Mouse (Mus musculus) retina, postnatal 1 day (tissue): ENCODE measurements at regions not wholly inside any gene's neighbourhood (a gene's known extent, or its start where the extent isn't known, plus 50 kb on each side); places are given as distances from the start of the nearest gene placed in this dataset.

Experiments
- DNase-seq: peaks from one replicate; pipeline ENCODE4 v3.0.0-alpha.2; 2012

DNA sequence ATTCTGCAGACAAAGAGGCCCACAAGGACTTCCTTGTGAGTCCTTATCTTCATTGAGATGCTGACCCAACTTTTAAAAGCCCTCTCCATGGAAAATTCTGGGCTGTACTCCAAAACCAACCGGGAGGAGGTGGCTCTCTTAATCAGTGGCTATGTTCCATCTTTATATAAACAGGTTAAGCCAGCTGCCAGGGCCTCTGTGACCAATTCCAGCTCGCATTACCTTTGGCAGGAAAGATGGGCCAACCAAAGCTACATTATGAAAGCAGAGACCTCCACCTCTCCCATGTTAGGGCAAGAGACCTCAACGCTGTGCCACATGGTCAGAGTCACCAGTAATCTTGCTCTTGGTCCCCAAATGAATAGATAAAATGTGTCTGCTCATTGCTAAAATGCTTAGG lies 192.0 kb upstream of the Cited2 start:
- no peak for DNase-seq

DNA sequence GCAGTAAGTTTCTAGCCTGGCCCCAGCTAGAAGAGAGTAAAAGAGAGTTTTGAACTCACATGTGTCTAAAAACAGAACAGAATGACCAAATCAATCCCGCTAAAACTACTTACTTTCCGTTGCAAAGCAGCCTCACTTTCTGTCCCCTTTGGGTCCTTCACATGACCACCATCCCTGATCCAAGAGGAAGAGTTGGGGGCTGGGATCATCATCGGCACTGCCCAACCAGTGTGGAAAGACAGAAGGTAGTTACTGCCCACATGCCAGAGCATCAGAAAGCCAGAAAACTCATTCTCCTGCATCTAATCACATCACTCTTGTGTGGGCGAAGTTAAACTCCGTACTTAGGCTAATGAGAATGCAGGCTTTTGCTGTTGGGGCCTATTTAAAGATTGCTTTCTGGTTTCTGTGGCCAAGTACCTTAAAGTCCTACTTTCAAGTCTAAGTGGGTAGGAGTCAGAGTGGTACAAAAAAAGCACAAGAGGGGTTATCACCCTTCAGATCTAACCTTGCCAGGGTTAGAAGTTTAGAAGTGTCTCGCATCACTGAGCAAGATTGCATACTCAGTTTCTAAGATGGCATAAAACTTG lies 184.0 kb upstream of the Cited2 start:
- DNase-seq = no peak

DNA sequence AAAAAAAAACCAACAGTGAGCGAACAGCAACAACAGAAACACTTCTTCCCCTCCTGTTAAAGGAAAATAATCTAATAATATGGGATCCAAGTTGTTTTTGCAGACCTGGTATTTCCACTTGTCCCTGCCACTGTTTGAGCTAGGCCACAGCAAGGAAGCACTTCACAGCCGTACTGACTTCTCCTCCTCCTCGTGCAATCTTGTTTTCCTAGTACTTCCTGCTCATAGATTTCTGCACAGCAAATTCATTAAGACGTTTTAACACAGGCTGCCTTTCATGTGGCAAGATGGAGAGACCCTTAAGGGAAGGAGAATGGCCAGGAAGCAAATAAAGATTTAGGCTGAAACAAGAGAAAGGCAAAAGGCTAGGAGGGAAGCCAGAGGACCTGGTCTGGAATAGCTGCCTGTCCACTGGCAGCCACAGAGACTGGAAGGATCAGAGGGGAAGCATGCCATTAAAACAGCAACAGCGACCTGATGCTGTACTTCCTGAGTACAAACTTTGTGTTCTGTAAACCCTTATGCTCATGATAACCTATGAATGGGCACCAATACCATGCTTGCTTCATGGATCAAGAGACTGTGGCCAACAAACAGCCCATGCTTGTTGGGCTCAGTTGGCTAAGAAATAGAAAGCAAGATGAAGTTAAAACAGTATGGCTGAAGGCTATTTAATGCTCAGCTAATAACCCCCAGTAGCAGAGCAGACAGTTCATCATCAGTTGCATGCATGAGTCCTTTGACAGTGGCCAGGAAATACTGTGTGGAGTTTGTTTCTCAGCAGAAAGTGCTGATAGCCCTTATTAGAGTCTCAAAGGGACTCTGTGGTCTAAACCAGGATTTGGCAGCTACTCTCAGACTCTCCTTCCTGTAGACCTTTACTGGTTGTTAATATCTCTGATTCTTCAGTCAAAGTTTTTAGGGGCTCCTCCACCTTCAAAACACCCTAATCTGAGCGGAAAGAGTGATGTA lies 182.3 kb upstream of the Cited2 start:
- no peak for DNase-seq

DNA sequence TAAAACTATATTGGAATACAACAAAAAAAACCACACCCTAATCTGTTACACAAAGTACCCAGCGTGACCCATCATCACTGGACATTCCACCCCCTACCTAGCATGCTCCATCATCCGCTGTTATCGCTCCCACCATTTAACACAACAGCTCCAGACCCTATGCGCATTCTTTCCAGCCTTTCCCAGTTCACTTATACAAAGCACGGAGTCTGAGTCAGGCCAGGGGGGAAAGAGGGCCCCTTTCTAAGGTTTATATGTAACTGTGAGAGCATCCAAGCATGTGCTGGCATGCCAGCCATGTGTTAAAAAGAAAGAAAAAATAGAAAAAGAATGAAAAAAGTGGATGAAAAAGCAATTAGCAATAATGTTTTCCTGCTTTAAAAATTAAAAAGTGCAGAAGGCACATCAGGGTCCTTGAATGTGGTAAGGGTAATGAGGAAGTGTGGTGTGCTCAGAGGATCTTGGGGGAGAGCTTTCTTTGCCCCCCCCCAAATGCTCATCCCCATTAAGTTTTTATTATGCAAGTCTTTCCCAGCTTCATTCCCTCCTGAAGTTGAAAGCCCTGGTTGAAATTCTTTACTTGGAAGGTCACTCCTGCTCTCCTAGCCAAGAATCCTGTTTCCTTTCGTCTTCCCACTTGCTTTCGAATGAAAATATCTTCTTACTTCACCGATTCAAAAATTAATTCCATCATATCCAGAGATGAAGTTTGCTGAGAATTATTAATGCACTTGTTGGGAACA lies 180.7 kb upstream of the Cited2 start:
- no peak for DNase-seq

DNA sequence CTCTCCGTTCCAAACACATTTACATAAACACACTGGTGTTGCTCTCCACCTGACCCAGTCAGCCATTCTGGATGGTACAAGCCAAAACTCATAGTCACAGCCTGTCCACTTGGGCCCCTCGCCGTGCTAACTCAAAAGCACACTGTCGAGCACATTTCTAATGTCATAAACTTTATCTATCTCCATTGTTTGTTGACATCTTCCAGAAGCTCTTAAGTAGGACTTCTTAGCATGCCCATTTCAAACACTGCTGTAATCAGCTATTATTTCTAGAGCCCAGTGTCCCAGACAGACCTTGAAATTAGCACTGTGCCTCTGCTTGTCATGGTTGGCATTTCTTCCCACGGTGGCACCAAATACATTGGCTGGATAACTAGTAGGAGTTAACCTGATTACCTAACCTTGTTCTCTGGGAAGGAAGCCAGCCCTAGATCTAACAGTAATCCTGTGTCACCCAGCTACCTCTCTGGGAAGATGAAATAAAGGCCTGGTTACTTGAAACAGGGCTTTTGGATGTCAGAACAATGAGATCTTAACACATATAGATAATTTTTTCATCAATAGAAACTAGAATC lies 180.1 kb upstream of the Cited2 start:
- no peak for DNase-seq

DNA sequence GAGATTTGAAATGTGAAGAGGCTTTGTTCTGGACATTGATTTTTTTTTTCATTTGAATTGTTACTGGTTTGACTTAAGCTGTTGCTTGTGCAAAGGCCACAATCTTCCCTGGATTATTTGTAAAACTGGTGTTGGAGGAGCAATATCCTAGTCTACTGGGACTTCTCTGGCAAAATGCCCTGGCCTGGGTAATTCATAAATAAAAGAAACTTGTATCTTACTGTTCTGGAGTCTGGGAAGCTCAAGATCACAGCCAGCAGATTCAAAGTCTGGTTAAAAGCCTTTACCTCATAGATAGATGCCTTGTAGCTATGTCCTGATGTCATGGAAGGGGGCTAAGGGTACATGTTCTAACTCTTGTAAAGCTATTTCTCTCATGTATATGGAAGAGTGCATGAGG lies 177.7 kb upstream of the Cited2 start:
- no peak for DNase-seq

DNA sequence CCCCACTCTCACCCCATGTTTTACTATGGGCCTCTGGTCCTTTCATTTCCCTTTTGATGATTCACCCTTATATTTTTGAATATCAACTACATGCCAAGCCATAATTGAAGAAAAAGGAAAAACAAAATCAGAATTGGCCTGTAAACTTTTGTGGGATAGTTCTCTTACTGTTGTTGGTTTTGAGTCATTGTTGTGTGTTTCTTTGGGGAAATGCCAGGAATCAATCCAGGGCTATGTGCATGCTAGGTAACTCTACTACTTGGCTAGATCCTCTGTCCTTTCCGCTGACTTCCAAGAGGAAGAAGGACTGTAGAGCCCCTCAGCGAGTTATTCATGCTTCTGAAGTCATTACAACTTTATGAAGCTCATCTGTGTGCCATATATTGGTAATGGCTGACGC lies 175.0 kb upstream of the Cited2 start:
- DNase-seq = no peak

DNA sequence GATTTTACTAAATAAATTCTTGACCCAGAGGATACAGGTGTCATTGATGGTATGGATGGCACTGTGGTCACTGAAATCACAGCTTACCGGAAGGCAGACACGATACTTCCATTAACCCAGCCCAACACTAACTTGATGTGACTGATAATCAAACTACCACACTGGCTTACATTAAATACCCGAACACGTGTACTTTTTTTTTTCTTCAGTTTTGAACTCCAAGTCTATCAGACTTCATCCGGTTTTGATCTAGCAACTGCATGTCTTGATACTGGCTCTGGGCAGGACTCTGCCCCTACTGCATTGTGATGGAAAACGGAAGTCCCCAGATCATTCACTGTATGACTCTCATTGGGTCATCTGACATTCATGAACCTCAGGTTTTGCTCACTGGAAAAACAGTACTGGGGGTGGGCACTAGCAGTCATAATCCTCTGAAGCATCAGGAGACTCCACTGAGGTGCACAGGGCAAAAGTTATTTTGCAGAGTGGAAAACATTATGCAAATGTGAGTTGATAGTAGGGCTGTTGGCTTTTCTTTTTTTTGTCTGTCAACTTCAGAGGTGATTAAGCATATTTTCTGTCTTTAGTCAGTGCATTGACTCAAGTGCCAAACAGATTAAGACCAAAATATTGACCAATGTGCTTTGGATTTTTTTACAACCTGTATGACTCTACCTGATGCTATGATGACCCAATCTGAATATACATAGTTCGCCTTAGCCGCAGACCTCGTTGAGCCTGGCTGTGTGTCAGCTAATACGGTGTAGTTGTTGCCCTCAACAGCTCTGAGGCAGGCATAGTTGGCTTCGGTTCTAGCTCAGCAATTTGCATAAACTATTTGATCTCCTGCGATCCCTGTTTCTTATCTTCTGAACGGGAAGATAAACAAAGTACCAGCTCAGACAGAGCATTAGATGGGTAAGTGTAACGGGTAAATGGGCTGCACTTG lies 174.1 kb upstream of the Cited2 start:
- DNase-seq = no peak

DNA sequence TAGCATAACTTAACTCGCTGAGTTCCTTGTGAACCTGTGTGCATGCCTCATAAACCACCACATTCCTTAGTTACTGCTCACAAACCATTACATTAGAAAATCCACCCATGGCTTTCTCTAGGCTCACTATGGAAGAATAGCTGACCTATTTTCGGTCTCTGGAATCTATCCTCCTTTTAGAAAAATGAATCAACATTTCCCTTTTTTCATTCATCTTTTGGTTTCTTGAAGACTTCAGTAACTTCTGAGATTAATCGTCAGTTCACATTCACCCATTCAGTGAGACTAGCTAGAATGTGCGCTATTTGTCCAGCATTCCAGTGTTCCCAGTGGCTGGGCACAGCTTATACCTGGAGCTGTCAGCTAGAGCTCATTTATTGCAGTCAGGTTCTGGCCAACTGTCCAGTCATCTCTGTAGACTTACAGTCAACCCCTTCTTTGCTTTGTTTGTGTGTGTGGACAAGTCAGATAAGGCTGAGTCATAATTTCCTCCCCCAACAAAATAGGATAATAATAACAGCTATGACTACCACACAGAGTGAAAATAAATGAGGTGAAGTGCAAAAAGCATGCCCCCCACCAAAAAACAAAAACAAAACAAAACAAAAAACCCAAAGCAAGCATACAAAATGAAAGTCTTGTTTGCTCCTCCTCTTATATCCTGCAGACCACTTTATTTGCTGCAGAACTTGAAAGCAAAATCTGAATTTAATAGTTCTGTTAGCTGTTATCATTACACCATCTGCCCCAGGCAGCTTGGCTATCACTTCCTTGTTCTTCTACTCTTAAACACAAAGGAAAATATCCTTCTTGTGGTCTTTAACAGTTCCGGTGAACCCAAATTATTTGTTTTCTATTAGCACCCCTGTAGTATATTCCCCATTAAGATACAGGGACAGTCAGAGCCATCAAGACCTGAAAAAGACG lies 173.0 kb upstream of the Cited2 start:
- DNase-seq = no peak

DNA sequence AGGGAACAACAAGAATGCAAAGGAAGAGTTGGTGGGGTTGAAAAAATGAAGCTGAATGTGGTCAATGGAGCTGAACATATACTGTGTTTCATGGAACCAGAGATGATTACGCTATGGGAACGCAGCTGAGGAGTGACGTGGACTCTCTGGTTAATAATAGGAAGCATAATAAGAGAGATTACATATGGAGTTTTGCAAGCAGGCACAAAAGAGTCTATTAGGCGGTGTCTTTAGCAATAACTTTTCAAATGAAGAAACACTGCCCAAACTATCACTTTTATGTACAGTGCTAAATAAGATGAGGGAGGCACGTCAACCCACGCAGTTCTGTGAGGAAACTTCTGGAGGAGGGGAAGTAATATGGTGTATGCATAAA lies 172.4 kb upstream of the Cited2 start:
- DNase-seq = no peak

DNA sequence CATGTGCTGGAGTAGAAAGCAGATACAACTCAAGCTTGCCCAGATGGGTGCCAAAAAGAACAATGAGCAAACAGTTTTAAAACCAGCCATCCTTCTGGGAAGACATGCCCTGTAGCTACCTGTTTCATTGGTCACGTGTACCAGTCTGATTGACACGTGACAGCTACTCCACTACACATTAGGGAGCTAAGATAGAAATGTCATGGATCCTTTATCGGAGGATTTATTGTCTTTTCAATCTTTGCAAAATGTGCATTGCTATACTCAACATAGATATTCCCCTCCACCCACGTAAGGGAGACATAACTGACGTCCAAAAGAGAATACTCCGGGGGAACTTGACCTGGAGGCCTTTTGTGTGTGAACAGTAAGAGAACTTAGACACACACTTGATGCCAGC lies 171.1 kb upstream of the Cited2 start:
- DNase-seq = no peak

DNA sequence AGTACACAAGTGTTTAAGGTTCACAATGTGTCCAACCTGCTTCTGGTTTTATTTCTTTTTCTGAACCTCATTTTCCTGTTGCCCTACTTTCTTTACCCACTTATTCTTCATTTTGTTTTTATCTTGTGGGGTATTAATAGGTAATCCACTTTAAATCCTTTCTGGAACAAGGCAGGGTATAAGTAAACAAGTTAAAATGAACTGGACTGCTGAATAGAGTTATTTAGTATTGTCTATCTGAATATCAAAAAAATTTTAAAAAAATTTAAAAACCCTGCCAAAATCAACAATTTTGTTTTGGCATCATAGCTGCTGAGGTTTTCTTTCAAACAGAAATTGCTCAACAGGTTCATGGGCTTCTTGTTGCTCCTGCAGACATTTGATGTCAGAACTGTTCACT lies 170.7 kb upstream of the Cited2 start:
- no peak for DNase-seq

DNA sequence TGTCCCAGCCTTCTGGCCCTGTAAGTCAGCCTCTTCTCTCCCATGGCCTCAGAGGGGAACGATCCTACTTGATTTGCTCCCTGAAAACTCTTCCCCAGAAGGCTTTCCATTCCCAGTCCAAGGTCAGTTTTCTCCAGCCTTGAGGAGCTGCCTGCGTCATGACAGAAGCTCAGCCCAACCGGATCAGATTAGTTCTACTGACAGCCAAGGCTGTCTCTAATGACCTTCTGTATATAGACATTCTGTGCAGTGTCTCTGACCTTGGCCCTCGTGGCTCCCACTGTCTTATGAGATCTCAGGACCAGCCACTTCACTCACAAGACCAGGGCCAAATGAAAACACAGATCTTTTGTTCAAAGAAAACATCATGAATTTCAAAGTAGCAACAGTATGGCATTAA lies 166.6 kb upstream of the Cited2 start:
- no peak for DNase-seq

DNA sequence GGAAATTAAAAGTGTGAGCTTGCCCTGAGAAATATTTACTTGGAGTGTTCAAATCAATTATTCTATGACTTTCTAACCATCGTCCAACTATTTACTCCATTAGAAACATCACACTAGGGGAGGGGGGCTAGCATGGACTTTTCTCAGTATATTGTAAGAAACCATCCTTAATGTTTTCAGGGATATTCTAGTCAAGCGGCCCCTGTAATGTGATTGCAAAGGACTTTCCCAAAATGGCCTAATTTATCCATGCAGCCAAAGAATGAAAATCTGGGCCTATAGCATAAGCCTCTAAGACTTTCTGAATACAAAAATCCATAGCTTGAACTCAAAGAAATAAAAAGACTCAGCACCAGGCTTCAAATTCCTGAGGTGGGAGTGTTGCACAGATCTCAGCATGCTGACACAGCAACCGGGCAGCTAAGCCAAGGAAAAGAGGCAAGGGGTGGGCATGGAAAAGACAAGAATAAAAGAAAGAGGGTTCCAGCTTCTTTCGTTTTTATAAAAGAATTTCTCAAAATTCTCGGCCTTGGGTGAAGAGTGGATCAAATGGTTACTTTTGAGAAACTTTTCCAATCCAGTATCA lies 163.6 kb upstream of the Cited2 start:
- DNase-seq = no peak

DNA sequence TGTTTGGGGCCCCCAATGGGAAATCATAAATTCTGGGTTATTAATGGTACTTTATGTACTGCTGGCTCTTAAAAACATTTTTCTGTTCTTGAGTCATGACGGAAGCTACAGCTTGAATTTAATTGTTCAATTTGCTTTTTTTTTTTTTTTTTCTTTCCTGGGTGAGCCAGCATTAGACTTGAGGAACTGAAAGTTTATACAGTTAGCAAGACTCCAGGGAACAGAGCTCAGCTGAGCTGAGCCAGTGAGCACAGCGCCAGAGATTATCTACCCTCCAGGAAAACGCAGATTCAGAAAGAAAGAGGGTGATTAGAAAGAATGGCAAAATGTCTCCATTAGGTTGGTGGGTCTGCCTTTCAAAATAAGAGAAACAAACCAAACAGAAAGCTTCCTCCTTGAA lies 163.0 kb upstream of the Cited2 start:
- no peak for DNase-seq

DNA sequence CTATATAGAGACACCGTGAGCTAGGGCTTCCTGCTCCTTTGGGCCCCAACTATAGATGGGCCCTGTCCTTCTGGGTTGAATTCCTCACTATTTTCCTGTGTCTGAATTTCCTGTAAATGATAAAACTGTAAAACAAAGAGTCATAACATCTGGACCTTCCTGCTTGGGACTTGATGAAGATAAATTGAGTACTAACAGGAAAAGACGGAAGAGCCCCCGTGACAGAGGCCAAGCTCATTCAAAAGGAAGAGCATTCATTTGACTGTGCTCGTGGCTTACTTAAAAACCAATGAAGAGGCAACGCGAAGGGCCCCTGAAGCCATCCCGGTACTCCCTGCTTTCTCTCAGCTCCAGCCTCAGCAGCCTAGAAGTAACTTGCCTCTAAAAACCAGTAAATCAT lies 161.6 kb upstream of the Cited2 start:
- DNase-seq = no peak

DNA sequence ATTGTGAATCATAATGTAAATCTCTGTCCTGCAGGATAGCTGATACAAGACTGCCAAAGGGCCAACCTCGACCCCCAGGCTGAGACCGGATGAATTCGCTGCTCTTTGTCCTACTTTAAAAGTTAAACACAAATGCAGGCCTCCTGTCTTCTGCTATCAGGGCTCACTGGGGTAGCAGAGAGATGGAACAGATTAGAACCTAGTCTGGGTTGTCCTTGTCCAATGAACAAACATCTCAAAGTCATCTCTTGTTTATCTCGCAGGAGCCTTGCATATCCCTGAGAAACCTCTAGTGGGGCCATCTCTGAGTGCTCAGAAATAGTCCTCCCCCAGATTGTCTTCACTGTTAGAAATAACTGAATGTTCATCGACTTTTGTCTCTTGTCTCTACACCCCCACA lies 161.0 kb upstream of the Cited2 start:
- no peak for DNase-seq

DNA sequence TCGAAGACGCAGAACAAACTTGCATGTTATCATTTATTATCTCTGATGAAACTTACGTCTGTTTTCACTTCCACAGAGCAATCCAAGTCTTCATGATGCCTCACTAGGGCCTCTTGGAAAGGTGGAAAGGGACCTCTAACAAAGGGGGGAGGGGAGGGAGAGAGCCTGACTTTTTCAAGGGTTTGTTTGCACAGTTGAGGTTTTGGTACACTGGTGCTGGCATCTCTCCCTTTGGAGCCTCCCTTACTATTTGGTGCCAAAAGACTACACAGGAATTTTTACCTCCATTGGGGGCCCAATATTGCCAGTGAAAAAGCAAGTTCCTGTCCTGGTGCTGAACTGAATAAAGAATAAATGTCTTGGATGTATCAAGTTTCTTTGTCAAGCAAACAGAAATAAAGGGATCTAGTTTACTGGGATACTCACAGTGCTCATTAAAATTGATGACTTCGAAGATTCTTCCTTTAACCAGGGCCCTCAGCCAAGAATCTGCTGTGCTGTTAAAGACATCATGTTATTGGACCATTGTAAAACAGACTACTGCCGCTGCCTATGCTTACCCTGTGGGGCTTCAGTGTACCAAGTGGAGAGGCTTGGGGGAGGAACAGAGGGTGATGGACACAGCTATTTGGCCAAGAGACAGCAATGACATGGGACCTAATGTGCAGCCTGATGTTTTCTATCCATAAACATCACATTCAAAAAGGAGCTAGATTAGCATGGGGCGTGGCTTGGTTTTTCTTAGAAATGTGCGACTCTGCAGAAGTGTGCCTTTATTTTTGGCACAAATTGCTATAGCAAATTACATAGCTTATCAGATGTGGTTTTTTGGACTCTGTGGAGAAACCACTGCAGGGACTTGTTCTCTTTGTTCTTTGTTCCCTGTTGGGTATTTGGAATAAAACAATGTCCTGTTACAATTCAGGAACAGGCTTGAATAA lies 160.3 kb upstream of the Cited2 start:
- DNase-seq = peak; percentile 6

DNA sequence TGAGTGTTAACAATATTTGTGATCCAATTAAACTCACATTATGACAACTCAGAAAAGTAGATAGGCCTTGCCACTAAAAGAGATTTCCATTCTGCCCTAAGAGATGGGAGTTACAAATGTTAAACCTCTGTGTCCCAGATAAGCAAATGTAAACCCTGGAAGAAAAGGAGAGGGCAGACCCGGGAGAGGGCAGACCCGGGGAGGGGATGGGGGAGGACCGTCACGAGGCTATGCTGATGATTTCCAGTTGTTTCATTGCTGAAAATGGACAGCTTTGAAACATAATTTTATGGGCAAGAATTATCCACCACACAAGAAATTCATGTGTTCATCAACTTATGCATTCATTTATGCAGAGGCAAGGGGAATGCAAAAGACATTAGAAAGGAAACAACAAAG lies 159.7 kb upstream of the Cited2 start:
- DNase-seq = no peak
